Mouse (Mus musculus) MEL (cell line): ENCODE data around the gene Cyp4x1.

Experiments used
- CTCF ChIP-seq, 3 experiments: IDR thresholded peaks in 2 of 3; conservative IDR thresholded peaks in 1 of 3; 2 replicates each; pipeline ENCODE4 v1.5.1; 2011 to 2012; ENCODE audit warnings: low read length in 3 of 3, low read depth in 2 of 3, mild to moderate bottlenecking in 2 of 3, improper control_type of control experiment in 1 of 3, inconsistent platforms in 1 of 3, mixed read lengths in 1 of 3, moderate library complexity in 1 of 3; ENCODE audit not compliant: control insufficient read depth in 1 of 3, insufficient read depth in 1 of 3, poor library complexity in 1 of 3, severe bottlenecking in 1 of 3
- E2F4 ChIP-seq: IDR thresholded peaks from 2 replicates; pipeline ENCODE4 v1.6.1; 2011; ENCODE audit warnings: low read depth, low read length, improper control_type of control experiment, borderline replicate concordance
- MAX ChIP-seq: IDR thresholded peaks from 2 replicates; pipeline ENCODE4 v1.6.1; 2011; ENCODE audit warnings: low read length, improper control_type of control experiment
- POLR2A ChIP-seq, 2 experiments: IDR thresholded peaks; 2 replicates each; pipeline ENCODE4 v1.6.1; 2011 to 2012; ENCODE audit warnings: low read length in 2 of 2, mild to moderate bottlenecking in 2 of 2, control low read depth in 1 of 2, improper control_type of control experiment in 1 of 2, low read depth in 1 of 2, moderate library complexity in 1 of 2; ENCODE audit not compliant: control insufficient read depth in 1 of 2, insufficient read depth in 1 of 2, poor library complexity in 1 of 2
- ZKSCAN1 ChIP-seq: IDR thresholded peaks from 2 replicates; pipeline ENCODE4 v1.6.1; 2012; ENCODE audit warnings: low read depth, mild to moderate bottlenecking, inconsistent platforms, low read length, improper control_type of control experiment, moderate library complexity

- TF ChIP-seq CTCF (IDR thresholded peaks at IDR 0.05 in 2 of 3, conservative IDR thresholded peaks at IDR 0.05 in 1 of 3; ENCODE audit: control insufficient read depth in 1 of 3, insufficient read depth in 1 of 3, low read depth in 2 of 3, low read length in 3 of 3, poor library complexity in 1 of 3, severe bottlenecking in 1 of 3) (no peak), ZKSCAN1 (no peak), POLR2A (IDR thresholded peaks at IDR 0.05; ENCODE audit: control insufficient read depth in 1 of 2, insufficient read depth in 1 of 2, low read depth in 1 of 2, low read length in 2 of 2, poor library complexity in 1 of 2) (no peak), E2F4 (no peak), MAX (no peak)
Measured at GRCm38 (mm10) chr4:115075204-115075915, 58.7 kb downstream of the Cyp4x1 start.
